17 mouse cellular contexts compared by ENCODE assay signal in the genomic region with DNA sequence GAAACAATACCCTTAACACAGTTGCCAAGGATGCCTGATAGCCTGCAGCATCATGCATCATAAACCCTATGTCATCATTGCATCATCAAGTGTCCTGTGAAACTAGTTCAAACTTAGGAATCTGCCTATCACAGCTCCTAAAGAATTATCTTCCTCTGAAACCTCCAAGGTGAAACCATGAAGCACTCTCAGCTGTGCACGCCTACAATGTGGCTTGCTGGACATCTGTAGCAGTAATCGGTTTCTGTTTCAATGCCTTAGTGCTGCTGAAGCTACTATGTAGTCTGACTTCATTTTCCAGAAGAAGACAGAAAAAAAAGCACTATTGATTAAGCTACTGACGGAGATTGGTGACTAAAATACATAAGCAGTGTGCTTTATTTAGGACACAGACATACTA.
"Had no signal": no experiment of that assay in that cellular context is flagged by ENCODE, and none has a peak within 500 bp of the region (broad histone marks: within the 10 kb centered on the region; RNA-seq: fewer than 3 reads in every experiment).

No protein-coding gene starts in this region.

- H3K9ac ChIP-seq: neural tube, embryonic 12.5 days; neural tube, embryonic 13.5 days; neural tube, embryonic 15.5 days; stomach, embryonic 15.5 days had no signal

- H3K4me3 ChIP-seq: neural tube, embryonic 12.5 days; neural tube, embryonic 13.5 days; neural tube, embryonic 15.5 days; stomach, embryonic 15.5 days had no signal

- DNase-seq: retina, postnatal 1 day; right cerebral cortex, adult 18-20 months; right cerebral cortex, postnatal 14 days; right cerebral cortex, postnatal 25 days; right cerebral cortex, postnatal 4 days; spleen, adult 18-20 months; thymus, adult 18-20 months; thymus, adult 2 months; thymus, postnatal 14 days; thymus, postnatal 25 days; thymus, postnatal 36 days; thymus, postnatal 4 days had no signal

- H3K4me1 ChIP-seq: neural tube, embryonic 12.5 days; stomach, embryonic 15.5 days had no signal

- H3K27me3 ChIP-seq: neural tube, embryonic 12.5 days; neural tube, embryonic 13.5 days; neural tube, embryonic 15.5 days; stomach, embryonic 15.5 days had no signal

- H3K36me3 ChIP-seq: neural tube, embryonic 12.5 days; neural tube, embryonic 13.5 days; neural tube, embryonic 15.5 days; stomach, embryonic 15.5 days had no signal

- H3K4me2 ChIP-seq: neural tube, embryonic 12.5 days; neural tube, embryonic 13.5 days; neural tube, embryonic 15.5 days; stomach, embryonic 15.5 days had no signal

- H3K27ac ChIP-seq: neural tube, embryonic 12.5 days; neural tube, embryonic 13.5 days; neural tube, embryonic 15.5 days; stomach, embryonic 15.5 days; stomach, postnatal 0 days had no signal

- H3K9me3 ChIP-seq: neural tube, embryonic 12.5 days; neural tube, embryonic 13.5 days; neural tube, embryonic 15.5 days; stomach, embryonic 15.5 days had no signal
